In genomic region chr2:36139096-36139495, GRCm38 (mm10) we compare ENCODE assay signal across 19 mouse cellular contexts. TPM values are rescaled to one million over a fixed set of nuclear protein-coding genes. Genes with fewer than 3 reads are reported as not detected.
DNase-seq lines count a peak whose midpoint lies in the region; ATAC-seq and TF ChIP-seq lines count a peak whose summit lies in the region.
"Had no signal": no experiment of that assay in that cellular context is flagged by ENCODE, and none has a peak within 500 bp of the region (broad histone marks: within the 10 kb centered on the region; RNA-seq: fewer than 3 reads in every experiment).

No protein-coding gene starts in this region.

- peak overlapping the region; percentile 62 for H3K27ac ChIP-seq in heart, adult 2 months
- peak overlapping the region; percentile 38; the same call in 1 of the 2 replicates for H3K27ac ChIP-seq in kidney, embryonic 15.5 days
- H3K27ac ChIP-seq in lung, postnatal 0 days (ENCODE audit: low read length) = no peak overlapping the region
- 0 out of 2 replicates have a peak overlapping the region, but pooled peaks have one; percentile 1 for H3K27ac ChIP-seq in stomach, embryonic 16.5 days (ENCODE audit: low read length)
- no peak overlapping the region for H3K27ac ChIP-seq in midbrain, embryonic 14.5 days (replicated peaks; ENCODE audit: low read depth, low read length)
- H3K27ac ChIP-seq: embryonic facial prominence, embryonic 12.5 days; hindbrain, postnatal 0 days; limb, embryonic 10.5 days had no signal

- WGBS in heart, adult 2 months = 7% methylated on average over 2 of the region's 2 CpGs
- WGBS in kidney, embryonic 15.5 days = 40% methylated on average over 2 of the region's 2 CpGs
- WGBS in lung, postnatal 0 days = 40% methylated on average over 2 of the region's 2 CpGs
- 44% methylated on average over 2 of the region's 2 CpGs for WGBS in stomach, embryonic 16.5 days
- 84% methylated on average over 2 of the region's 2 CpGs for WGBS in midbrain, embryonic 14.5 days

- no peaks in the 10 kb centered on the region for H3K9me3 ChIP-seq in kidney, embryonic 15.5 days (replicated peaks)
- no peaks in the 10 kb centered on the region for H3K9me3 ChIP-seq in lung, postnatal 0 days (ENCODE audit: low read length)
- no peaks in the 10 kb centered on the region for H3K9me3 ChIP-seq in stomach, embryonic 16.5 days (replicated peaks; ENCODE audit: control insufficient read depth, low read length)
- no peaks in the 10 kb centered on the region for H3K9me3 ChIP-seq in midbrain, embryonic 14.5 days (ENCODE audit: control insufficient read depth, low read length)
- H3K9me3 ChIP-seq: embryonic facial prominence, embryonic 12.5 days; limb, embryonic 10.5 days had no signal

- H3K36me3 ChIP-seq in heart, adult 2 months (ENCODE audit: control insufficient read depth, insufficient read depth, low read length) = peaks cover 26% of the 10 kb centered on the region
- peaks cover 24% of the 10 kb centered on the region for H3K36me3 ChIP-seq in kidney, embryonic 15.5 days
- no peaks in the 10 kb centered on the region; the same call in 1 of the 2 replicates for H3K36me3 ChIP-seq in lung, postnatal 0 days (ENCODE audit: insufficient read depth, low read length)
- no peaks in the 10 kb centered on the region for H3K36me3 ChIP-seq in stomach, embryonic 16.5 days (ENCODE audit: control insufficient read depth, insufficient read depth, low read length)
- H3K36me3 ChIP-seq in midbrain, embryonic 14.5 days (ENCODE audit: control insufficient read depth, insufficient read depth, low read length) = peaks cover 20% of the 10 kb centered on the region

- ATAC-seq in kidney, embryonic 15.5 days (replicated peaks; ENCODE audit: low FRiP score) = no peak
- no peak for ATAC-seq in lung, postnatal 0 days
- no peak for ATAC-seq in stomach, embryonic 16.5 days (ENCODE audit: insufficient read depth, low FRiP score)
- no peak for ATAC-seq in midbrain, embryonic 14.5 days (ENCODE audit: low FRiP score, low TSS enrichment)
- ATAC-seq: hindbrain, postnatal 0 days had no signal

- H3K9ac ChIP-seq in heart, adult 2 months (ENCODE audit: low read depth, low read length) = no peak overlapping the region
- H3K9ac ChIP-seq in kidney, embryonic 15.5 days = no peak overlapping the region
- H3K9ac ChIP-seq in lung, postnatal 0 days (replicated peaks; ENCODE audit: low read depth) = no peak overlapping the region
- no peak overlapping the region for H3K9ac ChIP-seq in stomach, embryonic 16.5 days (ENCODE audit: low read length)
- H3K9ac ChIP-seq in midbrain, embryonic 14.5 days (replicated peaks; ENCODE audit: low read length) = no peak overlapping the region
- H3K9ac ChIP-seq: embryonic facial prominence, embryonic 12.5 days had no signal

- no peak overlapping the region for H3K4me2 ChIP-seq in kidney, embryonic 15.5 days
- no peak overlapping the region for H3K4me2 ChIP-seq in lung, postnatal 0 days (replicated peaks; ENCODE audit: low read depth, low read length)
- H3K4me2 ChIP-seq in stomach, embryonic 16.5 days (ENCODE audit: low read depth, low read length) = no peak overlapping the region
- H3K4me2 ChIP-seq in midbrain, embryonic 14.5 days (ENCODE audit: low read length) = no peak overlapping the region
- H3K4me2 ChIP-seq: embryonic facial prominence, embryonic 12.5 days had no signal

- intact Hi-C loops in heart, adult 2 months (cut with DNase I) = loop anchor here (5.0 kb wide), 2 partner anchors 73 to 127 kb away; no protein-coding TSS in a partner anchor

- DNase-seq in heart, adult 2 months = no peak
- no peak for DNase-seq in heart, adult 9 months (ENCODE audit: low spot score in 2 of 2)
- no peak for DNase-seq in kidney, postnatal 25 days
- peak; percentile 41 for DNase-seq in lung, postnatal 0 days (ENCODE audit: low spot score)
- DNase-seq in lung, adult 18-20 months = no peak
- DNase-seq in midbrain, embryonic 14.5 days = no peak
- DNase-seq: adrenal gland, postnatal 14 days; cerebellum, adult 18-20 months; gastrocnemius, postnatal 10 days; lung, adult 2 months; thymus, adult 18-20 months had no signal

- H3K4me3 ChIP-seq in heart, adult 2 months = no peak overlapping the region
- no peak overlapping the region for H3K4me3 ChIP-seq in kidney, embryonic 15.5 days (replicated peaks)
- no peak overlapping the region for H3K4me3 ChIP-seq in lung, postnatal 0 days (ENCODE audit: low read depth, low read length)
- H3K4me3 ChIP-seq in stomach, embryonic 16.5 days (replicated peaks; ENCODE audit: low read length) = no peak overlapping the region
- H3K4me3 ChIP-seq in midbrain, embryonic 14.5 days (replicated peaks; ENCODE audit: low read depth, low read length) = no peak overlapping the region
- H3K4me3 ChIP-seq: embryonic facial prominence, embryonic 12.5 days; limb, embryonic 10.5 days had no signal

- no peak for TF ChIP-seq EP300 in heart, adult 2 months (IDR thresholded peaks at IDR 0.05; ENCODE audit: insufficient read depth, low read depth, low read length)
- TF ChIP-seq EP300 in lung, postnatal 0 days (IDR thresholded peaks at IDR 0.05) = peak; percentile 37

- H3K79me2 ChIP-seq in heart, adult 2 months (replicated peaks; ENCODE audit: control insufficient read depth, insufficient read depth, low read length) = peaks cover 2% of the 10 kb centered on the region; the same call in 1 of the 2 replicates

- TF ChIP-seq POLR2A in heart, adult 2 months (IDR thresholded peaks at IDR 0.05; ENCODE audit: insufficient read depth, low read depth, low read length) = no peak

- H3K27me3 ChIP-seq in heart, adult 2 months (ENCODE audit: control insufficient read depth, insufficient read depth, low read length) = no peaks in the 10 kb centered on the region
- no peaks in the 10 kb centered on the region for H3K27me3 ChIP-seq in kidney, embryonic 15.5 days
- no peaks in the 10 kb centered on the region for H3K27me3 ChIP-seq in lung, postnatal 0 days (replicated peaks; ENCODE audit: insufficient read depth, low read length)
- H3K27me3 ChIP-seq in stomach, embryonic 16.5 days (ENCODE audit: control insufficient read depth, insufficient read depth, low read length) = no peaks in the 10 kb centered on the region
- no peaks in the 10 kb centered on the region for H3K27me3 ChIP-seq in midbrain, embryonic 14.5 days (ENCODE audit: control insufficient read depth, insufficient read depth, low read length)
- H3K27me3 ChIP-seq: embryonic facial prominence, embryonic 12.5 days had no signal

- no peak for TF ChIP-seq CTCF in heart, adult 2 months (IDR thresholded peaks at IDR 0.05)
- no peak for TF ChIP-seq CTCF in lung, postnatal 0 days (IDR thresholded peaks at IDR 0.05)

- peaks cover 13% of the 10 kb centered on the region for H3K4me1 ChIP-seq in heart, adult 2 months (ENCODE audit: control insufficient read depth, insufficient read depth, low read length)
- peaks cover 16% of the 10 kb centered on the region for H3K4me1 ChIP-seq in kidney, embryonic 15.5 days
- peaks cover 8% of the 10 kb centered on the region; the same call in 1 of the 2 replicates for H3K4me1 ChIP-seq in lung, postnatal 0 days (ENCODE audit: insufficient read depth, low read depth, low read length)
- H3K4me1 ChIP-seq in stomach, embryonic 16.5 days (ENCODE audit: control insufficient read depth, insufficient read depth, low read length) = peaks cover 12% of the 10 kb centered on the region
- H3K4me1 ChIP-seq in midbrain, embryonic 14.5 days (ENCODE audit: control insufficient read depth, insufficient read depth, low read length) = peaks cover 14% of the 10 kb centered on the region

RNA-seq across cellular contexts. Expression of gene Rbm18, which starts 2.5 kb away (rescaled TPM):
- 10 to 100 TPM; 31.7 to 33.9 TPM for total RNA-seq in heart, adult 2 months (2021)
- polyA plus RNA-seq in heart, adult 2 months (2012; rRNA removed) = 15.4 and 33.0 TPM in 2 replicates
- polyA plus RNA-seq in kidney, embryonic 15.5 days (2015; fragmentation: Nextera tagmentation; extraction: Ambion mirVana) = 69.3 and 71.1 TPM in 2 replicates
- 60.5 and 64.2 TPM in 2 replicates for polyA plus RNA-seq in lung, postnatal 0 days (2015; fragmentation: Nextera tagmentation; extraction: Ambion mirVana)
- polyA plus RNA-seq in stomach, embryonic 16.5 days (2015; fragmentation: Nextera tagmentation; extraction: Ambion mirVana) = 60.2 and 62.0 TPM in 2 replicates
- 151 and 172 TPM in 2 replicates for polyA plus RNA-seq in midbrain, embryonic 14.5 days (2014; fragmentation: Nextera tagmentation; extraction: Ambion mirVana)

RNA-seq across cellular contexts. Expression of gene Mrrf, which starts 2.9 kb away (rescaled TPM):
- 10 to 100 TPM; 36.2 to 46.8 TPM for total RNA-seq in heart, adult 2 months (2021)
- 70.1 and 71.7 TPM in 2 replicates for polyA plus RNA-seq in heart, adult 2 months (2012; rRNA removed)
- polyA plus RNA-seq in kidney, embryonic 15.5 days (2015; fragmentation: Nextera tagmentation; extraction: Ambion mirVana) = 26.7 and 28.6 TPM in 2 replicates
- 24.2 and 27.2 TPM in 2 replicates for polyA plus RNA-seq in lung, postnatal 0 days (2015; fragmentation: Nextera tagmentation; extraction: Ambion mirVana)
- polyA plus RNA-seq in stomach, embryonic 16.5 days (2015; fragmentation: Nextera tagmentation; extraction: Ambion mirVana) = 32.9 and 34.7 TPM in 2 replicates
- polyA plus RNA-seq in midbrain, embryonic 14.5 days (2014; fragmentation: Nextera tagmentation; extraction: Ambion mirVana) = 30.6 and 33.6 TPM in 2 replicates

RNA-seq across cellular contexts. Expression of gene Lhx6, which starts 33.9 kb away (rescaled TPM):
- 1 to 10 TPM; 2.0 to 4.7 TPM for total RNA-seq in heart, adult 2 months (2021)
- polyA plus RNA-seq in heart, adult 2 months (2012; rRNA removed) = 2.7 and 3.2 TPM in 2 replicates
- polyA plus RNA-seq in kidney, embryonic 15.5 days (2015; fragmentation: Nextera tagmentation; extraction: Ambion mirVana) = 2.4 and 2.6 TPM in 2 replicates
- polyA plus RNA-seq in lung, postnatal 0 days (2015; fragmentation: Nextera tagmentation; extraction: Ambion mirVana) = 1.7 and 2.0 TPM in 2 replicates
- 1.00 and 1.1 TPM in 2 replicates for polyA plus RNA-seq in stomach, embryonic 16.5 days (2015; fragmentation: Nextera tagmentation; extraction: Ambion mirVana)
- 0.46 TPM in 1 of 2 replicates, not detected in the other for polyA plus RNA-seq in midbrain, embryonic 14.5 days (2014; fragmentation: Nextera tagmentation; extraction: Ambion mirVana)
- total RNA-seq: common myeloid progenitor, adult 5-6 weeks; hematopoietic stem cell, adult 5-6 weeks; megakaryocyte-erythroid progenitor cell, adult 5-6 weeks had no signal

Comparison
In these comparisons a context has a peak if more than half of its experiments do, and no peak if none do; other contexts are left out.
1. H3K27ac ChIP-seq: peak in heart, adult 2 months (single experiment), kidney, embryonic 15.5 days (single experiment) and stomach, embryonic 16.5 days (single experiment); none in lung, postnatal 0 days (single experiment) and midbrain, embryonic 14.5 days (single experiment).